ENCODE assay signal across 25 mouse cellular contexts in the genomic region with DNA sequence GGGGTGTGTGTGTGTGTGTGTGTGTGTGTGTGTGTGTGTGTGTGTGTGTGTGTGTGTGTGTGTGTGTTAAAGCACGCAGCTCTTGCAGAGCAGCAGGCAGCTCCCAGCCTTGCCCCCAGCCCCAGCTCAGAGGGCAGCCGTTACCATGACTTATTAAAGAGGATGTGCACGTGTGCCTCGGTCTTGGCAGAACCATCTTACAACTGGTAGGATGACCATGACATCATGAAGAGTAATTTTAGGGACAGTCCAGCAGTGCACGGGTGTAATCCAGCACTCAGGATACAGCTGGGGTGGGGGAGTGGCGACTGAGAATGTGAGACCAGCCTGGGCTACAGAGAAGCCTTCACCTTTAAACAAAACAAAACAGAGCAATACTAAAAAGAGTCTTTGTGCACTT. TPM values are rescaled to one million over a fixed set of nuclear protein-coding genes. Genes with fewer than 3 reads are reported as not detected.
A peak's percentile ranks its signal among the peaks of the same experiment; 100 is the strongest.
DNase-seq lines count a peak whose midpoint lies in the region; ATAC-seq and TF ChIP-seq lines count a peak whose summit lies in the region.
"Had no signal": no experiment of that assay in that cellular context is flagged by ENCODE, and none has a peak within 500 bp of the region (broad histone marks: within the 10 kb centered on the region; RNA-seq: fewer than 3 reads in every experiment).

No protein-coding gene starts in this region.

- no peak overlapping the region for H3K4me2 ChIP-seq in hindbrain, embryonic 12.5 days (replicated peaks)
- H3K4me2 ChIP-seq in midbrain, embryonic 13.5 days (replicated peaks): no peak overlapping the region
- H3K4me2 ChIP-seq in midbrain, embryonic 15.5 days: no peak overlapping the region
- H3K4me2 ChIP-seq in hindbrain, postnatal 0 days (ENCODE audit: low read depth, low read length): no peak overlapping the region
- H3K4me2 ChIP-seq: embryonic facial prominence, embryonic 13.5 days; heart, embryonic 13.5 days had no signal

- DNase-seq in hindbrain, embryonic 10.5 days (ENCODE audit: low spot score): no peak
- no peak for DNase-seq in hindbrain, postnatal 0 days (ENCODE audit: low spot score)
- DNase-seq: adrenal gland, adult 8-10 months; adrenal gland, postnatal 36 days; cerebellum, adult 11 months; cerebellum, adult 9-10 months; cerebellum, postnatal 25 days; gastrocnemius, postnatal 36 days; heart, adult 11 months; heart, postnatal 36 days had no signal

- no peaks in the 10 kb centered on the region for H3K36me3 ChIP-seq in hindbrain, embryonic 12.5 days
- no peaks in the 10 kb centered on the region for H3K36me3 ChIP-seq in hindbrain, embryonic 10.5 days
- H3K36me3 ChIP-seq in midbrain, embryonic 13.5 days: no peaks in the 10 kb centered on the region
- H3K36me3 ChIP-seq in midbrain, embryonic 15.5 days (replicated peaks): no peaks in the 10 kb centered on the region
- no peaks in the 10 kb centered on the region for H3K36me3 ChIP-seq in hindbrain, postnatal 0 days (ENCODE audit: insufficient read depth, low read length)
- H3K36me3 ChIP-seq: embryonic facial prominence, embryonic 13.5 days; heart, embryonic 13.5 days had no signal

- H3K4me1 ChIP-seq in hindbrain, embryonic 12.5 days: peaks cover 32% of the 10 kb centered on the region
- H3K4me1 ChIP-seq in hindbrain, embryonic 10.5 days (replicated peaks): peaks cover 44% of the 10 kb centered on the region
- peaks cover 7% of the 10 kb centered on the region for H3K4me1 ChIP-seq in midbrain, embryonic 13.5 days (replicated peaks)
- peaks cover 2% of the 10 kb centered on the region; the same call in 1 of the 2 replicates for H3K4me1 ChIP-seq in midbrain, embryonic 15.5 days
- H3K4me1 ChIP-seq in hindbrain, postnatal 0 days (ENCODE audit: insufficient read depth, low read length): no peaks in the 10 kb centered on the region
- H3K4me1 ChIP-seq: embryonic facial prominence, embryonic 13.5 days had no signal

- no peak for TF ChIP-seq CTCF in hindbrain, postnatal 0 days (IDR thresholded peaks at IDR 0.05; ENCODE audit: low read depth)

- H3K9me3 ChIP-seq in hindbrain, embryonic 12.5 days (replicated peaks): no peaks in the 10 kb centered on the region
- no peaks in the 10 kb centered on the region for H3K9me3 ChIP-seq in hindbrain, embryonic 10.5 days
- H3K9me3 ChIP-seq in midbrain, embryonic 13.5 days: no peaks in the 10 kb centered on the region
- no peaks in the 10 kb centered on the region for H3K9me3 ChIP-seq in midbrain, embryonic 15.5 days
- H3K9me3 ChIP-seq in hindbrain, postnatal 0 days (ENCODE audit: low read length): no peaks in the 10 kb centered on the region
- H3K9me3 ChIP-seq: embryonic facial prominence, embryonic 13.5 days; heart, embryonic 13.5 days had no signal

- H3K27me3 ChIP-seq in hindbrain, embryonic 12.5 days: 0 out of 2 replicates have a peak, but pooled peaks cover 2% of the 10 kb centered on the region
- H3K27me3 ChIP-seq in hindbrain, embryonic 10.5 days (ENCODE audit: insufficient read depth, poor library complexity, severe bottlenecking): no peaks in the 10 kb centered on the region
- H3K27me3 ChIP-seq in midbrain, embryonic 13.5 days: no peaks in the 10 kb centered on the region
- H3K27me3 ChIP-seq in midbrain, embryonic 15.5 days (replicated peaks): no peaks in the 10 kb centered on the region
- H3K27me3 ChIP-seq in hindbrain, postnatal 0 days (ENCODE audit: insufficient read depth, low read length): no peaks in the 10 kb centered on the region
- H3K27me3 ChIP-seq: CH12.LX; embryonic facial prominence, embryonic 13.5 days had no signal

- no peak overlapping the region for H3K9ac ChIP-seq in hindbrain, embryonic 12.5 days
- H3K9ac ChIP-seq in midbrain, embryonic 13.5 days (replicated peaks): no peak overlapping the region
- H3K9ac ChIP-seq in midbrain, embryonic 15.5 days: no peak overlapping the region
- H3K9ac ChIP-seq in hindbrain, postnatal 0 days (replicated peaks; ENCODE audit: low read length): no peak overlapping the region
- H3K9ac ChIP-seq: embryonic facial prominence, embryonic 13.5 days; heart, embryonic 13.5 days had no signal

- 0 out of 2 replicates have a peak overlapping the region, but pooled peaks have one; percentile 17 for H3K27ac ChIP-seq in hindbrain, embryonic 12.5 days
- no peak overlapping the region for H3K27ac ChIP-seq in hindbrain, embryonic 10.5 days
- no peak overlapping the region for H3K27ac ChIP-seq in midbrain, embryonic 13.5 days
- no peak overlapping the region for H3K27ac ChIP-seq in midbrain, embryonic 15.5 days
- H3K27ac ChIP-seq in hindbrain, postnatal 0 days: no peak overlapping the region
- H3K27ac ChIP-seq: embryonic facial prominence, embryonic 13.5 days; heart, embryonic 13.5 days had no signal

- no peak overlapping the region for H3K4me3 ChIP-seq in hindbrain, embryonic 12.5 days
- H3K4me3 ChIP-seq in hindbrain, embryonic 10.5 days: no peak overlapping the region
- H3K4me3 ChIP-seq in midbrain, embryonic 13.5 days (replicated peaks): no peak overlapping the region
- no peak overlapping the region for H3K4me3 ChIP-seq in midbrain, embryonic 15.5 days
- H3K4me3 ChIP-seq in hindbrain, postnatal 0 days (ENCODE audit: low read length): no peak overlapping the region
- H3K4me3 ChIP-seq: embryonic facial prominence, embryonic 13.5 days; heart, embryonic 13.5 days had no signal

- 55% methylated on average over 6 of the region's 6 CpGs for WGBS in hindbrain, embryonic 12.5 days
- WGBS in hindbrain, embryonic 10.5 days: 69% methylated on average over 6 of the region's 6 CpGs
- 61% methylated on average over 6 of the region's 6 CpGs for WGBS in midbrain, embryonic 13.5 days
- WGBS in midbrain, embryonic 15.5 days: 50% methylated on average over 6 of the region's 6 CpGs
- WGBS in hindbrain, postnatal 0 days: 40% methylated on average over 6 of the region's 6 CpGs

- 0 out of 2 replicates have a peak, but pooled peaks have one; percentile 23 for ATAC-seq in hindbrain, embryonic 12.5 days (ENCODE audit: low FRiP score)
- ATAC-seq in midbrain, embryonic 13.5 days: 0 out of 2 replicates have a peak, but pooled peaks have one; percentile 30
- ATAC-seq in midbrain, embryonic 15.5 days (replicated peaks): no peak
- peak; percentile 52; the same call in 1 of the 2 replicates for ATAC-seq in hindbrain, postnatal 0 days
- no peak for ATAC-seq in activated CD4-positive, CD25-positive, alpha-beta regulatory T cell, adult 4 months
- no peak for ATAC-seq in CD4-positive, CD25-positive, alpha-beta regulatory T cell, adult 4 months
- ATAC-seq: forebrain, embryonic 14.5 days; intestine, embryonic 16.5 days had no signal

RNA-seq across cellular contexts. Expression of gene Tmco4, which starts 32.5 kb away (rescaled TPM):
- 1.1 and 1.4 TPM in 2 replicates for polyA plus RNA-seq in hindbrain, embryonic 12.5 days (2016; fragmentation: Nextera tagmentation; extraction: Ambion mirVana)
- polyA plus RNA-seq in hindbrain, embryonic 10.5 days (2016; fragmentation: Nextera tagmentation; extraction: Ambion mirVana): 0.70 and 1.1 TPM in 2 replicates
- 0.36 and 0.50 TPM in 2 replicates for polyA plus RNA-seq in midbrain, embryonic 13.5 days (2015; fragmentation: Nextera tagmentation; extraction: Ambion mirVana)
- 0.64 and 0.75 TPM in 2 replicates for polyA plus RNA-seq in midbrain, embryonic 15.5 days (2015; fragmentation: Nextera tagmentation; extraction: Ambion mirVana)
- total RNA-seq in hindbrain, postnatal 0 days (2014; rRNA removed): 2.8 and 4.0 TPM in 2 replicates
- polyA plus RNA-seq in hindbrain, postnatal 0 days (2015; fragmentation: Nextera tagmentation; extraction: Ambion mirVana): 1.5 and 2.0 TPM in 2 replicates
- 10 to 100 TPM; 19.1 to 32.4 TPM for polyA plus RNA-seq in activated CD4-positive, CD25-positive, alpha-beta regulatory T cell, adult 4 months (2017; shearing (Covaris generic))
- polyA plus RNA-seq in CD4-positive, CD25-positive, alpha-beta regulatory T cell, adult 4 months (2017; shearing (Covaris generic)): 10 to 100 TPM; 22.5 to 44.8 TPM

RNA-seq across cellular contexts. Expression of gene Rnf186, which starts 38.3 kb away (rescaled TPM):
- polyA plus RNA-seq in hindbrain, embryonic 12.5 days (2016; fragmentation: Nextera tagmentation; extraction: Ambion mirVana): not detected in 2 replicates
- polyA plus RNA-seq in hindbrain, embryonic 10.5 days (2016; fragmentation: Nextera tagmentation; extraction: Ambion mirVana): not detected in 2 replicates
- 0.15 and 0.20 TPM in 2 replicates for polyA plus RNA-seq in midbrain, embryonic 13.5 days (2015; fragmentation: Nextera tagmentation; extraction: Ambion mirVana)
- polyA plus RNA-seq in midbrain, embryonic 15.5 days (2015; fragmentation: Nextera tagmentation; extraction: Ambion mirVana): 0.58 TPM in 1 of 2 replicates, not detected in the other
- not detected in 2 replicates for total RNA-seq in hindbrain, postnatal 0 days (2014; rRNA removed)
- polyA plus RNA-seq in hindbrain, postnatal 0 days (2015; fragmentation: Nextera tagmentation; extraction: Ambion mirVana): not detected in 2 replicates
- polyA plus RNA-seq in activated CD4-positive, CD25-positive, alpha-beta regulatory T cell, adult 4 months (2017; shearing (Covaris generic)): not detected
- not detected for polyA plus RNA-seq in CD4-positive, CD25-positive, alpha-beta regulatory T cell, adult 4 months (2017; shearing (Covaris generic))
- total RNA-seq: adrenal gland, adult 8-10 months; adrenal gland, postnatal 36 days; CH12.LX; gastrocnemius, adult 8-10 months; gastrocnemius, postnatal 36 days; heart, postnatal 36 days had no signal
- polyA plus RNA-seq: brain, embryonic 14.5 days; C2C12; cortical plate, adult 2 months; embryonic facial prominence, embryonic 13.5 days; forebrain, embryonic 14.5 days; heart, embryonic 13.5 days; heart, postnatal 0 days had no signal

Comparison
In these comparisons a context has a peak if more than half of its experiments do, and no peak if none do; other contexts are left out.
1. ATAC-seq: peak in hindbrain, embryonic 12.5 days (single experiment), midbrain, embryonic 13.5 days (single experiment) and hindbrain, postnatal 0 days (single experiment); none in midbrain, embryonic 15.5 days (single experiment), activated CD4-positive, CD25-positive, alpha-beta regulatory T cell, adult 4 months (single experiment) and CD4-positive, CD25-positive, alpha-beta regulatory T cell, adult 4 months (single experiment).